Mouse (Mus musculus): ENCODE data around the gene Sco1.
"Not testable (repeated sequence)": the region's sequence is repeated elsewhere in the genome, so short reads cannot be mapped to it uniquely, and the experiment has no call there.

The Sco1 gene

DNA sequence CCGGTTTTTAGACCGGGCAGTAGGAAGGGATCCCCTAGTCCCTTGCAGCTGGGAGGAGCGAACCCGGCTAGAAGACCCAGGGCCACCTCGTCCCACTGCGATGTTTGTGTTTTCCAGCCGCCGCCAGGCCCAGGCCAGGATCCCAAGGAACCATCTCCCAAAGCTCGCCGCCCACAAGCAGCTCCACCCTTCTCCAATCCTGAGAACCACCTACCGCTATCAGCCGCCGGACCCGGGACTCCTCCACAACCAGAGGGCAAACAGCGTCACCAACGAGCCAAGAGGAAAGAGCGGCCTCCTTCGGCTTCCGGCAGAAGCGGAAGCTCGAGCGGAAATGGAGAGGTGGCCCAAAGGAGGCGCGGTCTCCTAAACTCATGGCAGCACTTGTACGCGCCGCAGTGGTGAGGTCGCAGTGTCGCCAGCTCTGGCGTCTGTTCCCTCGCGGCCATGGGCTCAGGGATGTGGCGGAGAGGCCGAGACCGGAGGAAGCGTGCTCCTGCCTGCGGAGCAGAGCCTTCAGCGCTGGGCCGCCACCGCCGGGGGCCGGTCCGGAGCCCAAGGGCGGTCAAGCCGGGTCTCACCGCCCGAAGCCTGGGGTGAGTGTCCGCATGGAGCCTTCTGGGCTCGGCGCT, at the start of gene Sco1, which contains the start of gene Adprm:
TSS of gene Sco1 (plus strand) at position 350 of the 632 bp plus-strand sequence.
TSS of gene Adprm (minus strand) at position 274 of the 632 bp plus-strand sequence.
- DNase-seq (ENCODE audit: low read depth, low spot score) = peak; percentile 90

DNA sequence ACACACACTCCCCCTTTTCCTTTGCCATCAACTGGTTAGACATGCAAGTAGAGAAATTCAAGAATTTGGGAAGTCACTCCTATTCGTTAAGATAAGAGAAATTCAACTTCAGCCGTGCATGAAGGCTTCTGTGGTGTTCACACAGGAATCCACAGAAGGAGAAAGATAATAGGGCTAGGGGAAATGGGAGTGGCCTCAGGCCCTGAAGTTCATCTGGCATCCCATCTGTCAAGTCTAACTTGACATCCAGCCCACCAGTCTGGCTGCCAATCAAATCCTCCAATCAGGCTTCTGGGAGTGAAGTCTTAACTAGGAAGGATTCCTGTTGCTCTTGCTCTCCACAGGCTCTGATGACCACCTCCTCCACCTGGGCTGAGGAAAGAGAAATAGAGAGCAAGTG, 49.6 kb upstream of the Sco1 start:
- DNase-seq (ENCODE audit: low read depth, low spot score) = no peak

GRCm38 (mm10) chr11:67007961-67008360, 44.5 kb upstream of the Sco1 start:
- no peak for DNase-seq (ENCODE audit: low read depth, low spot score)

GRCm38 (mm10) chr11:67008528-67008927, 43.9 kb upstream of the Sco1 start:
- DNase-seq (ENCODE audit: low read depth, low spot score) = no peak

DNA sequence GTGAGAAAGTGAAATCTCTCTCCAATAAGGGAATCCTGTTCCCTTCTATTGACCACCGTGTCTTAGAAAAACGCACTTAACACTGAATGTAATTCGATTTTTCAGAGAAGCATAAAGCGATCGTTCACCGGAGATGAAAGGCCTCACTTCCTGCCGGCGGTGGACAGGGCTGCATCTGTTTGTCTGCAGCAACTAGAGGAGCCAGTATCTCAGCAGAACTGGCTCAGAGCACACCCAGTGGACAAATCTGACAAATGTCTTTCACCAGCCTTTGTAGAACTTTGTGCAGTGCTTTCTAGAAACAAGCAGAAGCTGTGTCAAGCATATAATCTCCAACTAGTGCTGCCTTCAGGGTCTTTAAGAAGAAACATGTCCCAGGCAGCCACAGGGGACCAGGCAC, 42.0 kb upstream of the Sco1 start:
- DNase-seq (ENCODE audit: low read depth, low spot score) = peak; percentile 26

GRCm38 (mm10) chr11:67011635-67012034, 40.8 kb upstream of the Sco1 start:
- DNase-seq (ENCODE audit: low read depth, low spot score) = no peak

- DNase-seq (ENCODE audit: low read depth, low spot score) = no peak
These were observed 34.5 kb upstream of the Sco1 start for GRCm38 (mm10) chr11:67017801-67018591.

- no peak for DNase-seq (ENCODE audit: low read depth, low spot score)
These were observed 32.6 kb upstream of the Sco1 start for GRCm38 (mm10) chr11:67019711-67020475.

- DNase-seq (ENCODE audit: low read depth, low spot score) = peak; percentile 64
These were observed 31.5 kb upstream of the Sco1 start for GRCm38 (mm10) chr11:67020948-67021347.

DNA sequence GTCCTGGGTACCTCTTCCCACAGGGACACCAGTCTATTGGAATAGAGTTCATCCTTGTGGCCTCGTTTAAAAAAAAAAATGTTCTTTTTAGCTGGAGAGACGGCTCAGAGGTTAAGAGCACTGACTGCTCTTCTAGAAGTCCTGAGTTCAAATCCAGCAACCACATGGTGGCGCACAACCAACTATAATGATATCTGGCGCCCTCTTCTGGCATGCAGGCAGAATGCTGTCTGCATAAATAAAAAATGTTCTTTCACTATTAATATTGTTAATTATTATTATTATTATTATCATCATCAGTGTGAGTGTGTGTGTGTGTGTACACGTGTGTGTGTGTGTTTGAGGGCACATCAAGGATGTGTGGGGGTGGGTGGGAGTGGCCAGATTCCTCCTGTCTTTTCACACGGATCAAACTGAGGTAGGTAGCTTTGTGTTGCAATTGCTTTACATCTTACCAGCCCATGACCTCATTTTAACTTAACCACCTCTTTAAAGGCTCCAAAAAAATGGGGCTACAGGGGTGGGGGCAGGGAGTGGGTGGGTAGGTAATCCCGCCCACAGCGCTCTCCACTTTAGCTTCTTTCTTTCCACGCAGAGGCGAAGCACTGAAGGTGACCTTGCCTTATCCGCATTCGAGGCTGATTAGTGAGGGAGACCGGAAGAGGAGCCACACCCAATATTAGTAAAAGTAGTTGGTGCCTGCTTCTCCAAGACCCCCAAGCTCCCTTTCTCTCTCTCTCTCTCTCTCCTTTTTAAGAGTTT, 29.9 kb upstream of the Sco1 start:
- DNase-seq (ENCODE audit: low read depth, low spot score) = peak; percentile 34

GRCm38 (mm10) chr11:67023191-67023590, 29.3 kb upstream of the Sco1 start:
- DNase-seq (ENCODE audit: low read depth, low spot score) = not testable (repeated sequence)

DNA sequence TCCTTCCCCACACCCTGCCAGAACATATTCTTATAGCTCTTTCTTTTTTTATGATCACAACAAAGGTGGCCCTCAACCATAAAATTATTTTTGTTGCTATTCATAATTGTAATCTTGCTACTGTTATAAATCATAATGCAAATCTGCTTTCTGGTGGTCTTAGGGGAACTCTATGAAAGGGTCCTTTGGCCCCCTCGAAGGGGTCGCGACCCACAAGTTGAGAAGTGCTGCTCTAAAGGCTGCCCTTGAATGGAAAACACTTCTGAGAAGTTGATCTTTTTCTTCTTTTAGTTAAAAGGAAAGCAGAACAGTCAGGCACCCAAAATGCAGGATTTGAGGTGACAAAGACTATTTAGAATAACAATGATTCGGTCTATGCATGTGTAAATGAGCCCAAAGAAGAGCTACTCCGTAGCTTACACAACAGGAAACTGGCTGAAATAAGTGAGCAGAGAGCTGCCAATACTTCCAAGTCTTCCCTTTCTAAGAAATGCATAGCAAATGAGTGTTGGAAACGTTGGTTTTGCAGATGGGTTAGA, 28.6 kb upstream of the Sco1 start:
- no peak for DNase-seq (ENCODE audit: low read depth, low spot score)

DNA sequence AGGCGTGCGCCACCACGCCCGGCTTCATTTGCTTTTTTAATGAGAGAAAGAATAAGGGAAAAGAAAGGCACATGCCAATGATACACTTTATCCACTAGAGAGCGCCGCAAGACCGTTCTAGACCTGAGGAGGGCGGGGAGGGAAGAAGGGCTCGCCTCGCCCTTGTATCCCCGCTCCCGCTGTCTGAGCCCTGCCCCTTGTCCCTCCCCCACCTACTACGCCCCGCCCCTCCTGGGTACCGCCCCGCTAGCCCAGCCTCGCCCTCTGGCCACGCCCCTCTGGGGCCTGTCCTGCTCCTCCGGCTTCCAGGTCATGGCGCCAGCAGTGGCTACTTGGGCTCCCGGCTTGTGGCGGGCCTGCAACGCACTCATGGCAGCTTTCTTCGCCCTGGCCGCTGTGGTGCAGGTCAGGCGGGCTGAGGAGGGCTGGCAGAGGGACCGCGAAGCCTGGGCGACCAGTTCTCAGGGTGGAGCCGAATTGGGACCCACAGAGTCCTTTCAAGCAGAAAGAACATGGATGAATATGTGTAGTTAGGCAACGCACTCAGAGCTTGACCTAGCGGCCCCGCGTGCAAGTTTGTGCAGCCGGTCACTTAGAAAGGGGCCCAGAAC, 27.5 kb upstream of the Sco1 start, which contains the start of gene Tmem220:
TSS of gene Tmem220 (plus strand) at position 288 of the 611 bp plus-strand sequence.
- peak; percentile 94 for DNase-seq (ENCODE audit: low read depth, low spot score)

- DNase-seq (ENCODE audit: low read depth, low spot score) = no peak
These were observed 21.4 kb upstream of the Sco1 start for GRCm38 (mm10) chr11:67030904-67031602.

GRCm38 (mm10) chr11:67031603-67031915, 20.9 kb upstream of the Sco1 start:
- DNase-seq (ENCODE audit: low read depth, low spot score) = no peak

DNA sequence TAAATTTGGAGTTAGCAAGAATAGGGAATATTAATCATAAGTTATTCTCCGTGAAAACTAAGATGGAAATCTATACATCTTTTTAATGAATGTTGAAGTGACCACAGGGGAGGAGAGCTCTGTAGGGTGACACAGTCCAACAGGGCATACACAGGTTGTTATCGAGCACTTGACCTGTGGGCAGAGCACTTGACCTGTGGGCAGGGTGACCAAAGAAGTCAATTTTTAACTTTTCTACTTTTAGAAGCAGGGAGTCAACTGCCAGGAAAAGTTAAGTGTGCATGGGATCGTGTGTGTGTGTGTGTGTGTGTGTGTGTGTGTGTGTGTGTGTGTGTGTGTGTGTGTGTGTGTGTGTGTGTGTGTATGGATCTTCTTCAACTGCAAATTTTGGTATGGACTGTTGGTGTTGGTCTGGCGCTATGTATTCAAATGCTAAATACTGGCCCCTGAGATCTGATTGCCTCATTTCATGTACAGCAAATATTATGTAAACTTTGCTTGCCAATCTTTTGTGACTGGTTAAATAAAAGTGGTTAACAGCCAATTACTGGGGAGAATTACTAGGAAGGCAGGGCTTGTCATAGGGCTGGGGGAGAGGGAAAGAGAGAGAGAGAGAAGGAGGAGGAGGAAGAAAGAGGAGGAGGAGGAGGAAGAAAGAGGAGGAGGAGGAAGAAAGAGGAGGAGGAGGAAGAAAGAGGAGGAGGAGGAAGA, 17.5 kb upstream of the Sco1 start:
- DNase-seq (ENCODE audit: low read depth, low spot score) = no peak

DNA sequence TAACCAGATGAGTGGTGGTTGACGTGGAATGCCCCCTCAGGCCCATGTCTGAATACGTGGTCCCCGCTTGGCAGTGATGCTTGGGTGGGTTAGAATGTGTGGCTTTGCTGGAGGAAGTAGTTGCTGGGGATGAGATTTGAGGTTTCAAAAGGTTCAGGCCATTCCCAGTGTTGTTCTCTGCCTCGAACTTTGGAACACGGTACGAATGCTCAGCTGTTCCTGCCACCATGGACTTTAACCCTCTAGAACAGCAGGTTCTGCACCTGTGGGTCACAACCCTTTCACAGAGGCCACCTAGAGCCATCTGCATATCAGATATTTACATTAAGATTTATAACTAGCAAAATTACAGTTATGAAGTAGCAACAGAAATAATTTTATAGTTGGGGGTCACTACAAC, 16.2 kb upstream of the Sco1 start:
- DNase-seq (ENCODE audit: low read depth, low spot score) = no peak

DNA sequence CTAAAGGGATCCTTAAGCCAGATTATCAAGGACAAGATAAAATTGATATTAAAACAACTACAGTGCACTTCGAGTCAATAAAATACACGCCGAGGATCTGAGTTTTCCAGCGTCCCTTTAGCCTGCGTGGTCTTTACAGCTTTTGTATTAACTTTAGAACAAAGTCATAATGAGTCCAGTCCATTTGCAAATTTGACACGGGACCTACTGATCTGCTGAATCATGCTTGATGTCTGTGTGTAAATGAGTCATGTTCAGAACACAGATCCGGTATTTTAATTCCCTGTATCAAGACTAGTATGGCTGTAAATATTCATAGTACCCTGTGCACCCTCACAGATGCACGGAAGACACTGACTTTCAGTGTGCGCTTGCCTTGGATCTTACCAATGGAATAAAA, 15.6 kb upstream of the Sco1 start:
- no peak for DNase-seq (ENCODE audit: low read depth, low spot score)

GRCm38 (mm10) chr11:67039799-67040198, 12.7 kb upstream of the Sco1 start:
- no peak for DNase-seq (ENCODE audit: low read depth, low spot score)

- no peak for DNase-seq (ENCODE audit: low read depth, low spot score)
These were observed 12.0 kb upstream of the Sco1 start for GRCm38 (mm10) chr11:67040483-67040882.

Data from CD4-positive helper T cell, adult 2 months (primary cell).